Mouse (Mus musculus) liver, embryonic 14.5 days (tissue): ENCODE measurements around the gene Sdhaf1. TPM values are rescaled to one million over a fixed set of nuclear protein-coding genes. Genes with fewer than 3 reads are reported as not detected.

Experiments used
- ATAC-seq: fragments of 200-750 bp; cut with Nextera tagmentation; 2 replicates; pipeline ENCODE4 v1.8.0; 2017; ENCODE audit warnings: moderate number of reproducible peaks, mild to moderate bottlenecking, moderate library complexity; ENCODE audit not compliant: insufficient read depth
- DNase-seq, 3 experiments: peaks; one replicate each; pipeline ENCODE4 v3.0.0-alpha.2; 2012 to 2013; ENCODE audit warnings: low read depth in 3 of 3, low spot score in 3 of 3
- H3K27ac ChIP-seq: fragments of 300-500 bp; sonication (generic); 2 replicates; pipeline ENCODE4 v1.5.1; 2014; ENCODE audit warnings: moderate library complexity, mild to moderate bottlenecking, control low read depth, inconsistent platforms
- H3K27me3 ChIP-seq: fragments of 300-500 bp; sonication (generic); 2 replicates; pipeline ENCODE4 v1.6.1; 2014; ENCODE audit warnings: mild to moderate bottlenecking, low read length, moderate library complexity; ENCODE audit not compliant: control insufficient read depth, insufficient read depth
- H3K36me3 ChIP-seq: fragments of 300-500 bp; sonication (generic); replicated peaks from 2 replicates; pipeline ENCODE4 v1.6.1; 2014; ENCODE audit warnings: low read depth; ENCODE audit not compliant: control insufficient read depth, insufficient read depth
- H3K4me1 ChIP-seq, 2 experiments: fragments of 200-500 bp in 1 of 2; fragments of 300-500 bp in 1 of 2; sonication (generic) in 1 of 2; replicated peaks; 2 replicates each; pipeline ENCODE4 v1.6.1; 2012 to 2014; ENCODE audit warnings: antibody characterized with exemption in 1 of 2, inconsistent platforms in 1 of 2, low read length in 1 of 2; ENCODE audit not compliant: control insufficient read depth in 2 of 2, insufficient read depth in 2 of 2
- H3K4me2 ChIP-seq: fragments of 300-500 bp; sonication (generic); 2 replicates; pipeline ENCODE4 v1.6.1; 2014; ENCODE audit warnings: low read depth, mild to moderate bottlenecking, control low read depth, moderate library complexity
- H3K4me3 ChIP-seq, 2 experiments: fragments of 200-500 bp in 1 of 2; fragments of 300-500 bp in 1 of 2; sonication (generic) in 1 of 2; 2 replicates each; pipeline ENCODE4 v1.5.1; 2012 to 2014; ENCODE audit warnings: low read depth in 2 of 2, low read length in 2 of 2, mild to moderate bottlenecking in 2 of 2, control low read depth in 1 of 2, inconsistent platforms in 1 of 2, moderate library complexity in 1 of 2; ENCODE audit not compliant: insufficient read depth in 1 of 2
- H3K9ac ChIP-seq: fragments of 300-500 bp; sonication (generic); replicated peaks from 2 replicates; pipeline ENCODE4 v1.6.1; 2014; ENCODE audit warnings: mild to moderate bottlenecking, control low read depth, moderate library complexity
- H3K9me3 ChIP-seq: fragments of 300-500 bp; sonication (generic); 2 replicates; pipeline ENCODE4 v1.6.1; 2016; ENCODE audit warnings: low read length, mixed read lengths; ENCODE audit not compliant: control insufficient read depth
- CTCF ChIP-seq: IDR thresholded peaks from 2 replicates; pipeline ENCODE4 v1.5.1; 2016; ENCODE audit warnings: antibody characterized with exemption, low read depth, control low read depth
- EP300 ChIP-seq: IDR thresholded peaks from 2 replicates; pipeline ENCODE4 v1.6.1; 2016; ENCODE audit warnings: antibody characterized with exemption, low read depth
- WGBS: fragments of 180-500 bp; shearing (Covaris S2); extraction: QIAGEN DNeasy Blood & Tissue Kit; methylation state at CpG from one replicate; pipeline ENCODE4 v1.1.7; 2014; ENCODE audit not compliant: insufficient replicate concordance; 5-methylcytosine and 5-hydroxymethylcytosine counted together
- polyA plus RNA-seq, 2 experiments: library from polyadenylated mRNA; depleted of rRNA in 1 of 2; stranded (reverse) in 1 of 2; unstranded in 1 of 2; fragments of >200 nt; fragmentation: Nextera tagmentation in 1 of 2; extraction: Ambion mirVana in 1 of 2; gene quantifications; 2 replicates each; pipeline versions ENCODE4 v1.2.1 to v1.2.3; 2012 to 2014

Sdhaf1 gene
- polyA plus RNA-seq, 2 experiments, result 5.1 to 6.7 TPM

DNA sequence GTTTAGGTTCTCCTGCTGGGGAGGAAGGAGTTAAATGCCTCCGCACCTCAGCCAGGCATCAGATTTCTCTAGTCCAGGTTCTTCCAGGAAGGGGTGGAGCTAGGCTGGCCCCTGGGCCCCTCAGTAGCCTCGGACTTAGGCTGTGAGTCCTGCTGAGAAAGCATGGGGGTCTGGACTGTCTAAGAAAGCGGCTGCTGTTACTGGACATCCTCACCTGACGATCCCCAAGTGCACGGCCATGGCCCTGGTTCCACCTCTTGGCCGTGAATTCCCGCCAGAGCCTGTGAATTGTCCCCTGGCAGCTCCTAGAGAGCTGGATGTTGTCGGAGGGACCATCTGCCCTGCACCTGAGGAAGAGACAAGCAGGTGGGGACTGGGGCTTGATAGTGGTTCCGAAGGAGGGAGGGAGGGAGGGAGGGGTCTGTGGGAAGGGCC lies 9.0 kb downstream of the Sdhaf1 start, which contains the start of gene Syne4:
Syne4 (plus strand) TSS at position 87 of the 435 bp plus-strand sequence.
- DNase-seq (no peak), ATAC-seq (0 out of 2 replicates have a peak, but pooled peaks have one; percentile 7)
- Histone ChIP-seq H3K4me1 (peaks cover 0 to 1% of the 10 kb centered on the region in 2 experiments; a peak in 1 of 4 replicates), H3K4me2 (peak within 1 kb of the TSS; percentile 34), H3K36me3 (no peaks in the 10 kb centered on the region), H3K9me3 (no peaks in the 10 kb centered on the region), H3K4me3 (peak within 1 kb of the TSS; percentile 25 to 33), H3K27me3 (no peaks in the 10 kb centered on the region), H3K9ac (no peak within 1 kb of the TSS; the same call in 1 of the 2 replicates), H3K27ac (no peak within 1 kb of the TSS)
- 4% methylated on average over 9 of the region's 9 CpGs for WGBS
- no peak for TF ChIP-seq EP300
- TF ChIP-seq CTCF, result no peak

DNA sequence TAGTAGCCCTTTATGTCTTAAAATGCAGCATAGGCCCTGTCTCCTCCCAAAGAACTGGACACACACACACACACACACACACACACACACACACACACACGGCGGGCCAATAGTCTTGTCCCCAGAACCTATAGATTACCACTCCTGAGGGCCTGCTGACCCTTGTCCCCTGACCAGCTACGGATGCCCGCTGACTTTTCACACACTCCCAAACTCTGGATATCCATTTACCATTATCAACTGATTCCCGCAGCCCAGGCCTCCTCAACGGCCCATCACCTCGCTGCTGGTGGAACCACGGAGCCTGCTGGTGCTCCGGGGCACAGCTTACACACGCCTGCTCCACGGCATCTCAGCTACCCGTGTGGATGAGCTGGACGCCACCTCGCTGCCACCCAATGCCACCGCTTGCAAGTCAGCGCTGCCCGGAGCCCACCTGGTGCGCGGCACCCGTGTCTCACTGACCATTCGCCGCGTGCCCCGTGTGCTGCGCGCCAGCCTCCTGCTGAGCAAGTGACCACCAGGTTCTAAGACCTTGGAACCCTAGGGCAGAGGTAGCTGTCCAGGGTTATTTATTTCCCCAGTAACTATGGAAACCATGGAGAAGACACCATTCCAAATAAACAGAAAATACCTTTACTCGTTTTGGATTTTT lies 9.9 kb downstream of the Sdhaf1 start:
- peak overlapping the region; percentile 7 to 29; a peak in 2 of 4 replicates for H3K4me3 ChIP-seq
- H3K36me3 ChIP-seq, result no peaks in the 10 kb centered on the region
- H3K9me3 ChIP-seq, result no peaks in the 10 kb centered on the region
- peak overlapping the region; percentile 34 for H3K4me2 ChIP-seq
- ATAC-seq (no peak), DNase-seq (no peak)
- H3K27ac ChIP-seq, result no peak overlapping the region
- H3K9ac ChIP-seq, result no peak overlapping the region
- H3K27me3 ChIP-seq, result no peaks in the 10 kb centered on the region
- H3K4me1 ChIP-seq, result peaks cover 0 to 6% of the 10 kb centered on the region in 2 experiments; a peak in 1 of 4 replicates
- TF ChIP-seq EP300 (no peak), CTCF (no peak)
- 62% methylated on average over 27 of the region's 27 CpGs for WGBS

DNA sequence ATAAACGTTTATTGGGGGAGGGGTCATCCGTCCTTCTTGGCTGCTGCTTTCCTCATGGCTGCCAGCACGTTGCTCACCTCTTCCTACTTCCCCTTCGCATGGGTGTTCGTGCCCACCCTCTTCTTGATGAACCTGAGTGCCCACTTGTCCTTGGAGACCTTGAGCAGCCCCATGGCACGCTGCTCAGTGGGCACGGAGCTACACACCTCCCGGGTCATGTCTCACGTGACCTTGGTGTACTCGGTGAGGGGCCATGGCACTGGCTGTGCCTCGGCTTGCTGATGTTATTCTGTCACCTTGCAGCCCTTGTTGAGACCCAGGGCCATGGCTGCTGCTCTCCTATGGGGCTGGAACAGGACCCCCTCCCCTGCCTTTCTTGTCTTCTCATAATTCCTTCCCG lies 13.6 kb downstream of the Sdhaf1 start:
- WGBS, result 72% methylated on average over 12 of the region's 12 CpGs
- DNase-seq, result no peak
- no peak for ATAC-seq

DNA sequence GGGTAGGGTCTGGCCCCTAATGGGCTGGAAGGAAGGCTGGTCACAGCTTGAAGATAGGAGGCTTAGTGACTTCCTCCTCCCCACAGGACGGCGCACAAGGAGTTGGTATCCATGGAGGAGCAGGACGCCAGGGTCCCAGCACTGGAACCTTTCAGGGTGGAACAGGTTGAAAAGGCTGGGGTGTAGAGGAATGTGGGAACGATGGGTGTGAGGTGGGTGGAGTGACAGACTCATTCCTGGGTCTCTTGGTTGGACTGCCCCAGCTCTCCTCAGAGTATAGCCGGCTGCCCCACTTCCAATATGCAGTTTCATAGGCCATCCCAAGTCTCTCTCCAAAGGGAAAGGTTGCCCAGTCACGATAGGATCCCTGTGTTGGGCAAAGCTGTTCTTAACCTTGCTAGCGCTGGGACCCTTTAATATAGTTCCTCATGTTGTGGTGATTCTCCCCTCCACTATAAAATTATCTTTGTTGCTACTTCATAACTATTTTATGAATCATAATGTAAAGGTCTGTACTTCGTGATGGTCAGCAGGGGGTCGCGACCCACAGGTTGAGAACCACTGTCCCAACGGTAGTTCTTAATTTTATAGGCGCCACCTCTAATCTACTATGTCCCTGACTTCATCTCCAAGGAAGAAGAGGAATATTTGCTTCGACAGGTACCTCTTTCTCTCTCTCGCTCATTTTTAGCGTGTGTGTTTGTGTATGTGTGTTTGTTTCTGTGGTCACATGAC lies 14.1 kb downstream of the Sdhaf1 start:
- Histone ChIP-seq H3K36me3 (no peaks in the 10 kb centered on the region), H3K9ac (no peak overlapping the region), H3K4me2 (peak overlapping the region; percentile 84), H3K27me3 (no peaks in the 10 kb centered on the region), H3K9me3 (no peaks in the 10 kb centered on the region), H3K27ac (no peak overlapping the region), H3K4me3 (peak overlapping the region; percentile 65 to 82), H3K4me1 (peaks cover 0 to 9% of the 10 kb centered on the region in 2 experiments; a peak in 2 of 4 replicates)
- ATAC-seq (no peak), DNase-seq (no peak)
- WGBS, result 53% methylated on average over 15 of the region's 15 CpGs
- TF ChIP-seq CTCF (no peak), EP300 (no peak)

More for the DNA sequence above, 13.6 kb downstream of the Sdhaf1 start:
- Histone ChIP-seq H3K4me1 (peaks cover 0 to 11% of the 10 kb centered on the region in 2 experiments; a peak in 2 of 4 replicates), H3K4me3 (no peak overlapping the region), H3K36me3 (no peaks in the 10 kb centered on the region), H3K9me3 (no peaks in the 10 kb centered on the region), H3K27me3 (no peaks in the 10 kb centered on the region), H3K4me2 (no peak overlapping the region), H3K9ac (no peak overlapping the region), H3K27ac (no peak overlapping the region)
- no peak for TF ChIP-seq EP300
